Mouse (Mus musculus): ENCODE results near the gene Nfic. TPM values are rescaled to one million over a fixed set of nuclear protein-coding genes. Genes with fewer than 3 reads are reported as not detected.
A peak's percentile ranks its signal among the peaks of the same experiment; 100 is the strongest.

Nfic gene
- total RNA-seq, 1 experiment from 2014 or later, result 104 TPM

DNA sequence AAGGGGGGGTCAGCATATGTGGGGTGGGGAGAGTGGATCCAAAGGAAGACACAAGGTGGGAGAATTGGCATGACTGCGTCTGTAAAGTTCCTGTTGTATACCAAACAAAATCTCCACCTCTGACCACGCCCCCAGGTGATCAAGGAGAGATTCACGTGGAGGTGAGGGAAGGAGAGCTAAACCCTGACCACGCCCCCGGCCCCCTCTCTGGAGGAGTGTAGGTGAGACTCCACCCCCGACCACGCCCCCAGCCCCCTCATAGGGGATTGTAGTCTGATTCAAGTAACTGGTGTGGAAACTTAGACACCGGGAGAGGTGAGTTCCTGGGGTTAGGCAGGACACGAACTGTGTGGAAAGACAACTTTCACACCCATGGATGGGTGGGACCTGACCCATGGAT lies 51.4 kb downstream of the Nfic start:
- DNase-seq, result no peak

DNA sequence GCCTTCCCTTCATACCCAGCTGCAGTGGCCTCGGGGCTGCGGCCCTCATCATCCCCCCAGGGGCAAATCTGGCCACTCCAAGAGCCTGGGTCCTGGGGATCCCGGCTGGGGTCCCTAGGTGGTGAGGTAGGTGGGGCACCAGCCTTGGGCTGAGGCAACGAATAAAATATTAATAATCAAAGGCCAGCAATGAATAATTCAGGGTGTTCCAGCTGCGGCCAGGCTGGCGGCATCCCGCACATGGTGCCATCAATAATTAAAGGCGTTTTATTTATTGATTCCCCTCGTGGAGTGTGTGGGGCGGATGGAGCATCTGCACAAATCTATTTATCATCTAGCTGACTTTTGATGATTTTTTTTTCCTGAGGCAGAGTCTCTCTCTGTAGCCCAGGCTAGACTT lies 51.9 kb downstream of the Nfic start:
- no peak for DNase-seq

DNA sequence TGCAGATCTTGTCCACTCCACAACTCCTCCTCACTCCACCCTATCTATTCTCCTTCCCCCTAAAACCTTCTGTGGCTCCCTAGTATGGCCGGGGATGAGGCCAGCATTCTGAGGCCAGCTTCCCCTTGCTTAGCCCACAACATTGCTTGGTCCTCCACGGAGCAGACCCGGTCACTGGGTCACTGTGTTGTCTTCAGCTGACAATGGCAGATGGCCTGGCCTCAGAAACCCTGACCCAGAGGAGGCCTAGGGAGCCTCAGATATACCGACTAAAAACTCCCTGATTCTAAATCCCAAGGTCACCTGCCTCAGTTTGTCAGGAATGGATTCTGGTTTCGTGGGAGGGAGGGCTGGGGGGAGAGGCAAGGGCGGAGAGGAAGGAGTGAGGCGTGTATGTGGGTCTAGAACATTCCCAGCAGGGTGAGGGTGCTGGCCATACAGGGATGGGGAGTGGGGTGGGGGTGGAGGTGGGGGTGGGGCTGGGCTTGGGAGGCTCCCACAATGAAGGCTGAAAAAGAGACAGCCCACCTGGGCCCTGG lies 53.1 kb downstream of the Nfic start:
- DNase-seq, result no peak

DNA sequence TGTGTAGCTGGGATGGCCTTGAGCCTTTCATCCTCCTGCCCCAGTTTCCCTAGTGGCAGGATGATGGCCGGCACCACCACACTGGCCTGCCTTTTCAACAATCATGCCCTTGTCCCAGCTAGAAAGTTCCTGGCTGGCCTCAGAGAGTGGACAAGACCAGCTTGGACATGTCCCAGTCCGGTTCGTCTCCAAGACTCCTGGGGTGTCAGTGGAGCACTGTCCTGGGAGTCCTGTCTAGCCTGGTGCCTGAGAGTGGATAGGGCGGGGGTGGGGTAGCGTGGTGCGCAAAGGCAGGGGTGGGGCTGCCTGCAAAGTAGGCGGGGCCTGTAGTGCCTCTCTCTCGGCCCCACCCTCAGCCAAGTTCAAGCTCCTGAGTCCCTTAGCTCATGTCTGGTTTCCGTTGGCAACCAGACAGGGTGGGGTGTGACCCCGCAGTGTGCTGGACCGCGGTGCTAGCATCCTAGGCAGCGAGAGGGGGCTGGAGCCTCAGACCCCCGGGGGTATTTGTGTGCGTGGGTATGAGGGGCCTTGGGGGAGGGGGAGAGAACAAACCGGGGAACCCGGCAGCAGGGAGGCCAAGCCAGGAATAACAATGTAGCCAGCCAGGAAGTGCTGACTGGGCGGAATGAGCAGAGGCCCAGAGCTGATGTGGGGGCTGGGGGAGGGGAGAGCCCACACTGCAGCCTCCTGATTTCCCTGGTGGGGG lies 53.8 kb downstream of the Nfic start:
- peak; percentile 74 for DNase-seq

DNA sequence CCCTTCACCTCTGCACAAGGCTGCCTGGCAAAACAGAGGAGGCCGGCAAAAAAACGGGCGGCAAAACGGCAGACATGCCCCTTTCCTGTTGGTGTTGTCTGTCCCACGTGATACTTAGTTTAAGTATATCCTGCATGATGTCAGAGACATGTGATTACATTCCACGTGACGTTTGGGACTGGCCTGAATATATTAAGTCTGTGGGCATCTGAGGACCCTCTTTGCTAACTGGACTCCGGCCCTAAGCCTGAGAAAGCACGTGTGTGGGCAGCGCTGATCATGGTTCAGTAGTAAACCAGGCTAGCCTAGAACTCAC lies 54.3 kb downstream of the Nfic start:
- no peak for DNase-seq

DNA sequence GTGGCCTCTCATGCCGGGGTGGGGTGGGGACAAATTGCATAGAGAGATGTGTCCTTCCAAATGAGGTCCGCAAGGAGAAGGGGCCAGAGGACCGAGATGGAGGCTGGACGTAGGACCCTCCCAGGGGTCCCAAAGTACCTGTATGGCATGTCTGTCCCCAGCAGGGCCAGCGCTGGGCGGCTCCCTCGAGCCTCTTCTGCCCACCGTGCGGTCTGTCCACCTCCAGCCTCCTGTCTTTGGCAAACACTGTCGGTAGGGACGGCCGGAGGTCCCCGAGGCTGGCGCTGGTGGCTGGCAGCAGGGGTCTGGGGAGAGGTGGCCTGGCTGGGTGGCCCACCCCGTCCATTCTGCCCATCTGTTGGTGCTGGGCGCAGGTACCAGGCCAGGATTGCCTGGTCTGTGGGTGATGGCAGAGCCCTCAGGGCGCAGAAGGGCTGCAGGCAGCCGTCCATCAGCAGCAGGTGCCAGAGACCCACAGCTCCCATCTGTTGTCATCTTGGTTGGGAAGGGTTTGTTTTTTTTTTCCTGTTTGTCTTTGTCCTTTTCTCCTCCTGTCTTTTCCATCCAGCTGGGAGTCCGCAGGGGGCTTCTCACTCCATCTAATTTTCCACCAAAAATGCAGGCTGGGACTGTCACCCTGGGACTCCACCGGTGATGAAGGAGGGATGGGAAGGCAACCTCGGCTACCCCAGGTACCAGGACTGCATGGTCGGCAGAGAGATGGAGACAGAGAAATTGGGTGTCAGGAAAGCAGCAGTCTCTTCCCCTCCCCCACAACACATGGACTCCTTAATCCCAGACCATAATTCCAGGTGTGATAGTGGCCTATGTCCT lies 54.8 kb downstream of the Nfic start:
- no peak for DNase-seq

DNA sequence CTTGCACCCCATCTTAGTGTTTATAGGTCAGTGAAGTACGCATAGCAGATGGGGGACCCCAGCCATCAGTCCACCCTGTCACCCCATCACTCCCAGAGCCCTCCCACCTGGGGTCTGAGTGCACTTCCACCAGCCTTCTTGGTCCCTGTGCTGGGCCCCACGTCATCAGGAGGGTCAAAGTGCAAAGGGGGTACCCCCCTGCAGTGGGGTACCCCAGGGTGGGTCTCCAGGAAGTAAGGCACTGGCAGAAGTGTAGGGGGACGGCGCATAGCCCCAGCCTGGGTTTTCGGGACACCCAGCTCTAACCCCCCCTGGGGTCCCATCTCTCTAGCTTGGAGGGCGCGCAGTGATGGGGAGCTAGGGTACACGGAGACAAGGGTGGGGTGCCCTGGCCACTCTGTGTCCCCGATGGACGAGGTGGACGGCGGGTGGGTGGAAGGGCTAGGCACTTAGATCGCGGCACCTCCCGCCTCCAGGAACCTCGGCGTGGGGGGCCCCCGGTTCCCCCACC lies 55.6 kb downstream of the Nfic start:
- no peak for DNase-seq

DNA sequence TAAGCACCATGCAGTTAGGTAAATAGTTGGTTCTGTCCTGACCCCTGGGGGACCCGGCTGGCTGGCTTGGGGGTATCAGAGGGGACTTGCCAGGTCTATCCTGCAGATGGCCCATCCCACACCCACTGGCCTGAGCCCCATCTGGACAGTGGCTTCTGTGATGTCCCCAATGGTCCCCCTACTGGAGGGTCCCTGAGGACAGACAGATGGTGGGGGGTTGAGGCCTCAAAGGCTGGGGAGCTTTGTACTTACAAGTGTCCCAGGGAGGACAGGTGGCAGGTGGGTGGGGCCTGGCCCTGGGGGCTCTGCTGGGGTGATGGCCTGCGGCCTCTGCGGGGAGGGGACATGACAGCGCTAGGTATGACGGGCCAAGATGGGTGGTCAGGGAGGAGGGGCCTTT lies 56.1 kb downstream of the Nfic start:
- no peak for DNase-seq

DNA sequence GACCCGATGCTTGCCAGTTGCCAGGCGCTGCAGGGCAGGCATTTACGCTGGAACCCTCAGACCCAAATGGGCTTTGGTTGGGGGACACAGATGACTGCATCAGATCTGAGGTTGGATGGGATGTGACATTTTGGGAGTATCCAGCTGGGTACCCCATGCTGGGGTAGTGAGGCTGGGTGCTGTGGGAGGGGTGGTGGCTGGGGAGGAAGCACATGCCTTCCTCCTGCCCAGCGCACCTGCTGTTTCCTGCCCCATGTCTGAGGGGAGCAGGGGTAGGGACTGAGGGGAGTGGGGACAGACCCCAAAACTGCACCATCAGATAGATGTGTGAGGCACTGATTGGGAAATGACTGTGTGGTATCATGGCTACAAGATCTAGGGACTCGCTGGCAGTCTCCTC lies 58.7 kb downstream of the Nfic start:
- DNase-seq, result no peak

DNA sequence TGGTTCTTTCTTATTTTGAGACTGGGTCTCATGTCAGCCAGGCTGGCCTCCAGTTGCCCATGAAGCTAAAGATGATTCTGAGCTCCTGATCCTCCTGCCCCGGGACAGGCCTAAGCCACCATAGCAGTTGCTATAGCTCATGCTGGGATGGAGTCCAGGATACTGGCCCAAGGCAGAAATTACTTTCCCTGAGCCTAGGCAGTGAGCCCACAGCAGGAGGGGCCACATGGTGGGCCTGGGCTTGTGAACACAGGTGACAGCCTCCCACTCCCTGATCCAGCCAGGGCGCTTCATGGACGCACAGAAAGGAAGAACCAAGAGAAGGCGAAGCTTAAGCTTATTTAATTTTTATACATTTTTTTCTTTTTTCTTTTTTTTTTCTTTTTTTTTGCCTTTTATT lies 59.6 kb downstream of the Nfic start:
- DNase-seq, result no peak

DNA sequence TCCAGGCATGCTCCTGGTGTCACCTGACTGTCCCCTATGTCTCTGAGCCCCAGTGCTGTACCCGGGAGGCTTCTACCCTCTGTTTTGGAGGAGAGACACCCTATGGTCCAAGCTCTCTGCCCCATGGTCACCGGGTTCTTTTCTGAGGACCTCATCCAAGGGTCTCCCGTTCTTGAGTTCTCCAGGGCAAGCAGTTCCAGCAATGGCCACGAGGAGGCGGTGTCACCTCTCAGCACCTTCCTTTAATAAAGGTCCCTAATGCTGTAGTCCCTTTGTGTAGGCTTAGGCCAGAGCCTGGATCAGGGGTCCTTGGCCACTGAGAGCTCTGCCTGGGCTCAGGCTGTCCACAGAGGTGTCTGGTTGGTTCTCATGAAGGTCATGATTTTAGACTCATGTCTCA lies 60.3 kb downstream of the Nfic start:
- peak; percentile 79 for DNase-seq

DNA sequence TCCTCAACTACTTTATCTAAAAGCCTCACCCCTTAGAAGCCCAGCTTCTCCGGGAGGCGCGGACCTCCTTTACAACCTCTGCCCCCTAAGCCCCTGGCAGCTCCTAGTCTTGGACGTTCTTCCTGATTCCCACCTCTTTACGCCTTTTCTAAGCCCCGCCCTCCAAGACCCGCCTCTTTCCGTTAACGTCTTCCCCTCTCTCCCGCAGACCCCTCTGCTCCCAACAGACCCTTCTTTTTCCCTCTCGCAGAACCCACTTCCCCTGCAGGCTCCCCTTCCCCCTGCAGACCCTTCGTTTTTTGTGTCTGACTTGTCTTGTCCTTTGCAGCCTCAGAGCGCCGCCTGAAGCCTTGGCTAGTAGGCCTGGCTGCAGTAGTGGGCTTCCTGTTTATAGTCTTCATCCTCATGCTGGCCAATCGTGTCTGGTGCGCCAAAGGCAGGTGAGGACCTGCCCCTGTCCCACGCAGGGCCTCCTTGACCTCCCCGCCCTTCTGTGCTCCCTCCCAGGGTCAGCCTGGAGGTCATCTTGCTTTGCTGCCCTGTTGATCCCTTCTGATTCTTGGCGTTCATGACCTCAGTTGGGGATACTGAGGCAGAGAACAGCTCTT lies 61.9 kb downstream of the Nfic start:
- DNase-seq, result peak; percentile 38

DNA sequence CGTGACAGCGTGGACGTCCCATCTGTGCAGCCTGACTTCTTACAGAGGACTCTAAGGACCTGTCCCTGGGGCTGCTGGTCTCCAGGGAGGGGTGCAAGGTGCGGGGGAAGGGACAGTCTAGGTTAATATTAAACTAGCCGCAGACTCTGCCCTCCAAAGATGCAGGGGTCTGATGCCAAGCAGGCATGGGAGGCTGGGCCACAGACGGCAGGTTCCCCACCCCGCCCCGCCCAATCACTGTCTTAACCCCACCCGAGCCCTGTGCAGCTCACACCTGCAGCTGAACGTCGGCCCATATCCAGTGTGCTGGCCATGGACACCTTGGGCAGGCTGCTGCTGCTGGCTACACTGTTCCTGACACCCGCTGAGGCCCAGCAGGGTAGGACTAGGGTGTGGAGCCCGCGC lies 62.7 kb downstream of the Nfic start, which contains the start of gene Smim24:
TSS of gene Smim24 (plus strand) at position 271 of the 405 bp plus-strand sequence.
- no peak for DNase-seq

DNA sequence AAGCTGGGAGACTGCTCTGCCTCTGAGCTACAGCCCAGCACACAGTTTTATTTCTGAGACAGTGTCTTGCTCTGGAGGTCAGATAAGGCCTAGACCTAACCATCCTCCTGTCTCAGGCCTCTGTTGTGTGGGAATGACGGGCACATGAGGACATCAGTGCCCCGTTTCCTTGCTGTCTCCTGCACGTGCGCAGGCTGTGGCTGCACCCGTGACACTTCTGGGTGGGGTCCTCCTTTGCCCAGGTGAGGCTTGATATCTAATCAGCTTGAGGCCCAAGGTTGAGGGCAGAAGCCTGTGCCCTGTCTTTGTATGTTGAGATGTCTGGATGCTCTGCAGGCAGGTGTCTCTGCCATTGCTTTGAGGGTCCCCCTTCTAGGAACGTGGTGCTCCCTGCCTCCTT lies 63.2 kb downstream of the Nfic start:
- DNase-seq, result no peak

DNA sequence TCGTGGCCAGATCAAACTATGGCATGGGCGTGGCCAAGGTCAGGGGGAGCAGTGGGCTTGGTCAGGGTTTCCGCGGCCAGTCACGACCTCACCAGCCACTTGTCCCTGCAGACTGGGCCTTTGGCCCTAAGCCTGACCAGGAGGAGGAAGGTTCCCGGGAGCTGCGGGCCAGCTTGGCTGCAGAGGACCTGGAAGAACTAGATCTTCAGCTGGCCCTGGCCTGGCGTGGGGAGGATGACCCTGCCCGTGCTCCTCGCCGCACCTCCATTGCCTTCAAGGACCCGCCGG lies 64.8 kb downstream of the Nfic start:
- peak; percentile 45 for DNase-seq

DNA sequence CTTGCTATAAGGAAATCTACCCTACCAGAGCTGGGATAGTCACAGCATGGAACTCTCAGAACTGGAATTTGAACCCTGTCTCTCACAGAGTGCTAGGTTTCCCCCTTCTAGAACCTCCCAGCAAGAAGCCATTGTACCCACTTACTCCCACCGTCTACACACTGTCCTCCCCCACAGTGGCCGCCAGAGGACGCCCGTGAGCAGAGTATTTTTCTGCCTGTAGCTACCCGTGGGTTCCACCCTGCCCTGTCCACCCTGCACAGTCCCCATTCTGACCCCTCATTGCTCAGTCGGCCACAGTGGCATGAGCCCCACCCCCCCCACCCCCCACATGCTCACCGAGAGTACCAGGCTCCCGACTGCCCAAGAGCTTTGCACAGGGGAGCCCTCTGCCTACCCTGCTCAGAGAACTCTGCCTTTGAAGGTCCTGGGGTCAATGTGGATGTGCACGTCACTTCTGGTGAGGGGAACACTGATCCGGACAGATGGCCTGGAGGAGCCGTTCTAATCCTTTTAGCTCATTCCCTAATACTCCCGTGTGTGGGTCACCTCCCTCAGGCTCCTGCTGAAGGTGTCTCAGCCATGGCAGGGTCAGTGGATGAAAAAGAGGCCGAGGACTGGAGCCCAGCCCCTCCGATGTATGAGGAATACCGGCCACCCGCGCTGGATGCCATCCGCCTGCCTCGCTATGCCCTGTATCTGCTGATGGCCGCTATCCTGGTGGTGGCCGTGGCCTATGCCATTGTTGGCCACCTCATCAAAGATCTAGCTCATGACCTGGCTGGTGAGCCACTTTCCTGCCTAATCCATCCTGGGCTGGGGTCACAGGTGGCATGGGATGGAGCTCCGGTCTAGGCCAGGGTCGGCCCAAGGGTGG lies 65.4 kb downstream of the Nfic start:
- peak; percentile 89 for DNase-seq

DNA sequence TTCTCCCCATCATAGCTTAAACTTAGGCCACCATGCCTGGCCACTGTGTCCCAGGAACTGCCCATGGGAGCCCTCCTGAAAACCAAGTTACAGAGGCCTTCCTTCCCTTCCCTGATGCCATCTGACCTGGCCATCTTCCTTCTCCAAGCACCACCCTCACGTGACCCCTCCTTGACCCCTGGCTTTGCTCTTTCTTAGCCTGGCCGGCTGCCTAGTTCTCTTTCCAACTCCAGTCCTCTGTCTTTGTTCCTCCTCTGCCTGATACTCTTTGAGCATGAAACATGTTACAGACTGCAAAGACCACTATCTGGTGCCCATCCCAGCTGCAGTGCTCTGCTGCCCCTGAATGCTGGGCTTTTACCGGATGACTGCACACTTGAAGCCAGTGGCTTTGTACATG lies 66.1 kb downstream of the Nfic start:
- peak; percentile 78 for DNase-seq

DNA sequence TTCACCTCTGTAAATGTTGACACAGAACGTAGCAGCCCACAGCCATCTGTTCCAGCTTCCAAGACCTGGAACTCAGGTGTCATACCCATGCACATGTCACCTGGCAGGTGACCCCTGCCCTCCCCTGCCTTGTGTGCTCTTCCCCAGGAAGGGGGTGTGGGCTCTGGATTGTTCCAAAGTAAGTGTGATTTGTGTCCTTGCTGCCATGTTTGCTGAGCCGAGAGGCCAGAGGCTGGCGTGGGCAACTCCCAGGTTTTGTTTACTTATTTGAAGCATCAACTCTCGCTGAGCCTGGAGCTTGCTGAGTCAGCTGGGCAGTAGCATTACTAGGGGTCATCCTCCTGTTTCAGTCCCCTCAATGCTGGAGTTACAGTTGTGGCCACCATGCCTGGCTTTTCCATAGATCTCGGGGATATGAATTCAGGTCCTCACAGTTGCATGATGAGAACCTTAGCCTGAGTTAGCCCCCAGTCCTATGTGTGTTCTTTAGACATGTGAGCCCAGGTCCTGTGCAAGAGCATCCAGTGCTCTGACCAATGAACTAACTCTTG lies 66.9 kb downstream of the Nfic start, which contains the start of gene Gm48552:
TSS of gene Gm48552 (plus strand) at position 501 of the 551 bp plus-strand sequence.
- no peak for DNase-seq

DNA sequence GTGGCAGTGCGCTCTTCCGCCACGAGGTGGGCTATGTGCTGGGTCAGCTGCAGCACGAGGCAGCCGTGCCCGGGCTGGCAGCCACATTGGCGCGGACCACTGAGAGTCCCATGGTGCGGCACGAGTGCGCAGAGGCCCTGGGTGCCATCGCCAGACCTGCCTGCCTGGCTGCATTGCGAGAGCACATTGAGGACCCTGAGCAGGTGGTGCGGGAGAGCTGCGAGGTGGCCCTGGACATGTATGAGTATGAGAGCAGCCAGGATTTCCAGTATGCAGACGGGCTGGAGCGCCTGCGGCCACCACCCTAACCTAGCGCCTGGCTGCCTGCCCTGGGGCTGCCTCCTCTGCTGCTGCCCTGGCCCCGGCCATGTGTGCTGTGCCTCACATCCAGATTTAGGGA lies 67.7 kb downstream of the Nfic start:
- DNase-seq, result no peak

DNA sequence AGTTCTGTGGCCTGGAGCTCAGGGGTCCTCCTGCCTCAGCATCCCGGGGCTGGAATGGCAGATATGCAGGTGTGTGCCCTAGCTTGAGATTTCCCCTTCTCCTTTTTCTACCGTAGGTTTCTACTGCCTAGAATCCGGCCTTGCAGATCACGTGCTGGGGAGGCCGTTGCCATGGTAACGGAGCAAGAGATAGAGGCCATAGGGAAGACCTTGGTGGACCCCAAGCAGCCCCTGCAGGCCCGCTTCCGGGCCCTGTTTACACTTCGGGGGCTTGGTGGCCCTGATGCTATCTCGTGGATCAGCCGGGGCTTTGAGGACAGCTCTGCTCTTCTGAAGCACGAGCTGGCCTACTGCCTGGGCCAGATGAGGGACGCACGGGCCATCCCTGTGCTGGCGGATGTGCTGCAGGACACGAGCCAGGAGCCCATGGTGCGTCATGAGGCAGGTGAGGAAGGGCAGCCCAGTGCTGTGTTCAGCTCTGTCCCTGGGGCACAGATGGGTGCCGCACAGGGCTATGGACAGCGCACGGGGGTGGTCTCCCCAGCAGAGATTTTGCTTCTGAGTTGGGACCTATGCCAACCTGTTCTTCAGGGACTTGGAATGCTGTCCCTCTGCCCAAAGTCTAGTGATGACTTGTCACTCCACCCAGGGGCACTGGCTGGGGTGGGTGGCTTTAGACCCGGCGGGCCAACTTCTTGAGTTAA lies 69.7 kb downstream of the Nfic start:
- DNase-seq, result no peak

DNA sequence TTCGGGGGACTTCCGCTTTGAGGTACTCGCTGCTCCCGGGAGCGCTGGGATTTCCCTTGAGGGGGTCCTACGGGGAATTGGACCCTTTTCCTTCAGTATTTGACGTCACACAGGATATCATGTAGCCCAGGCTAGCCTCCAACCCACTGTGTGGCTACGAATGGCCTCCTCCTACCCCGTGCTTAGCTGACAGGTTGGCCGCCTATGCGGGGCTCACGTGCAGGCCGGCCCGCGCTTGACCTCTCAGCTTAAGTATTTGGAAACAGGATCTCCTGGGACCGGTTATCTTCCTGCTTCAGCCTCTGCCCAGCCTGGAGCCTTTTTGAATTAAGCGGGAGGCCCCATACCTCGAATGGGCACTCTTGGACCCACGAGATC lies 70.8 kb downstream of the Nfic start:
- DNase-seq, result no peak
